Mouse (Mus musculus) frontal cortex, postnatal 14 days (tissue): ENCODE measurements around the gene Fntb.

ENCODE experiments used
- DNase-seq, 2 experiments: peaks; one replicate each; pipeline ENCODE4 v3.0.0; 2022; ENCODE audit warnings: low spot score in 2 of 2

Fntb gene

DNA sequence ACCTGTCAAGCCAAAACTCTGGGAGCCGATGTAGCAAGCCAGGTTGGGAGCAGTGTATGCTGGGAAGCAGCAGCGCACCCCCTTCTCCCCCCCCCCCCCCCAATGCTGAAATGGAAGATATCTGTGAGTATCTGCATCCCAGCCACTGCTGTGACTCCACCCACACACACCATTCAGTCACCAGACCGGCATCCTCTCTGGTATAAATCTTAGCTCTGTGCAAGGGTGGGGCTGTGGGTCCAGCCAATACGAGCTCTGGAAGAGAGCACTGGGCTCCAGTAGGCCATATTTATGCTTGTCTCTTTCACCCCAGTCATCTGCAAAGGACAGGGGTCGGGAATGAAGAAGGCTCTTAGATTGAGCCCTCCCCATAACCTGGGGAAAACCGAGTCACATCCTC lies 155.0 kb downstream of the Fntb start:
- no peak for DNase-seq

DNA sequence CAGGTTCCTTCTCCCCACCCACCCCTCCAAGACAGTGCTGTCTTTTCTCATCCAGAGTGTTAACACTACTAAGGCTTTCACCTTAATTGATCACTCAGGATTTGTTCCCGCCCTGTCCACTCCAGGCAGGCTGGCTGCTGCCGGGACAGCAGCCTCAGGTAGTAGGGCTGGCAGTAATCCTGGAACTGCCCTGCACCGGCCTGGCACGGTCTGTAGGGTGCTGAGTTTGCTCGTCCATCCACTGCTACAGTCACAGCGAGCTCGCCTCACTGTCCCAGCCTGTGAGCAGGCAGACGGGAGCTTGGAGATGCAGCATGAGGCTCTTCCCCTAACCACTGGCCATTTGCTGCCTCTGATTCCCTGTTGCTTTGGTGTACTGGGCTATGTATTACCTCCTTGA lies 155.6 kb downstream of the Fntb start:
- DNase-seq: no peak

DNA sequence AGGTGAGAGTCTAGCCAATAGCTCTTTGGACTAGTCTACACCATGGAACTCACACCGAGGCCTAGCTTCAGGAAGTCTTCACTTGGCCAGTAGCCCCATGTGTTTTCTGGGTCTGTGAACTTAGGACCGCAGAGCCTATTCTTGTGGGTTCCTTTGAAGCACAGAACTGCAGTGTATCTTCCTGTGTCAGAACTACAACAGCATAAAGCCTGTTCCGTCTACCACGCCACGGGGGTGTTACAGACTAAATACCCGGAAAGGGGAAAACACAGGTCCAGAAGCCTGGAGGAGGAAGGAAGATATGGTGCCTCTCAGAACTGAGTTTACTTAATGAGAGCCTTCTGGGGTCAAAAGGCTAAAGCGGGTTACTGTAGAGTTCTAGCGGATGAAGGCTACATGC lies 157.7 kb downstream of the Fntb start:
- no peak for DNase-seq

DNA sequence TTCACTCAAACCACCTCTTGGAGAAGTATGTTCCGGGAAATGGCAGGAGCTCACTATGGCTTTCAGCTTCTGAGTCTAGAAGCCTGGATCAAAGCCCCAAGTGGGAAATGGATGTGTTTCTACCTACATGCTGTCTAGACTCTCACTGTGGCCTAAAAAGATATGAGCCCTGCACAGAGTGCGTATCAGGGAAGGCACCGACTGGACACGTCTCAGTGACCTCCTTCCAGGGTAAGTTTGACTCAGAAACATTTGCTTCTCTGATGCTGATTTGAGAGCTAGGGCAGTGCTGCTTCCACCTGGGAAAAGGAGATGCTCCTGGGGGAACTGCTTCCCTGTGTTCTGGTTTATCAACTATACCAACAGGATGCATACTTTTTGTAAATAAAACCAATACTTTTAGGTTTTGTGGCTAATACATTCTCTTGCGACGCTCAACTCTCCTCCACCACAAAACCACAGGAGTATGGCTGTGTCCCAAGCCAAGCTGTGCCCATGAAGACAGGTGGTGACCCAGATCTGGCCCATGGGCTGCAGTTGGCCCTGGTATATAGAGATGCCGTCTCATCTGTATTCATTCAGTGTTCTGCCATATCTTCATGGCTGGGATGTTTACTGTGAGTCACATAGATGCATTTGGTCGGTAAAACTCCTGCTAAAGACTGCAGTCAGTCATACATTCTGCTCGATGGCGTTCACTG lies 159.7 kb downstream of the Fntb start:
- DNase-seq: no peak

DNA sequence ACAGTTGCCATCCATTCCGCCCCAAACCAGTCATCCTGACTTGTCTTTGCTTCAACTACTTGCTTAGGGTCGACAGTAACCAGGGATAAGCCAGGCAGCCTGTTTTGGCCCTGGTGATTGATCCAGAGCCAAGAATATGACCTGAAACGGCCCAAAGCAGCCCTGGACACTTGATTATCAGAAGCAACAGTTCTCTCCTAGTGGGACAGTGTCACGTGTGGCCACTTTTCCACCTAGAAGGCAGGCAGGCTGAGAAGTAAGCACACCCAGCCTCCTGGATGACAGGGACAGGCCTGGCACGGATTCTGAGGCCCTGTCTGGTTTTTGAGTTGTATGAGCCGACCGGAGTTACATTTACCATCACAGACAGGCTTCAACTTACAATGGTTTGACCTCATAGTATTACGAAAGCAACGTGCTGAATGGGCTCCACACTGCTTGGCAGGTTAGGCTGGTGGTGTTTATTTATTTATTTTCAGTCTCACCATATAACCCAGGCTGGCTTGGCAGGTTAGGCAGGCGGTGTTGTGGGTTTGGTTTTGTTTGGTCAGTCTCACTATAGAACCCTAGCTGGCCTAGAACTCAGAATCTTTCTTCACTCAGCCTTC lies 161.1 kb downstream of the Fntb start:
- no peak for DNase-seq

DNA sequence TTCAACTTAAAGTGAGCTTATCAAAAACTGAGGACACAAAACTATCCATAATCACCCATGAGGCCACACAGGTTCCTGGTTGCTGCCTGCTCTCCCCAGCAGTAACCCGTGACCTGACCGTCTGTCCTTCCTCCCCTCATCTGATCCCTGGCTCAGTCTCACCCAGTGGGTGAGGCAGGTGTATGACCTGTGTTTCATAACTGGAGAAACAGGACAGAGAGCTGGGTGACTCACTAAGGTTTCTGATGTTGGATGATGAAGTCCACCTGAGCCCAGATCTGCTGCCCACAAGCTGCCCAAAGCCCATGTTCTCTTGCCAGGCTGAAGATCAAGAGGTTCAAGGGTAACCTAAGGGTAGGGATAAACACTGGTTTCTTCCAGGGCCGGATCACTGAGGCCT lies 161.6 kb downstream of the Fntb start:
- DNase-seq: no peak

DNA sequence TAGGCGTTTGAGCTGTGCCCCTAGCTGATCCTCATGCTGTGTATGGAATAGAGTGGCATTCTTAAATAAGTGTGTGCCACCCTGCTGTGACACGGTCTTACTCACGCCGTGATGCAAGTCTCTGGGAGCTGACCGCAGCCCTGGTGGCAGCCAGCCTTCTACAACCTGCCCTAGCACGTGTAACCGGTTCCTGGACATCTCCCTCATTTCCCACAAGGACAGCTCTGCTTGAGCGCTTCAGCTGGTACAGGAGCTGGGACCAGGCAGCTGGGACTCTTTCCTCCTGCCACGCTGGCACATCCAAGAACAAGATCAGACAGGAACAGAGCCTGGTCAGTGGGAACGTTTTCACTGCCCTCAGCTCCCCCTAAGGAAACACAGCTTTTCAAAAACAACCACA lies 162.2 kb downstream of the Fntb start:
- no peak for DNase-seq

DNA sequence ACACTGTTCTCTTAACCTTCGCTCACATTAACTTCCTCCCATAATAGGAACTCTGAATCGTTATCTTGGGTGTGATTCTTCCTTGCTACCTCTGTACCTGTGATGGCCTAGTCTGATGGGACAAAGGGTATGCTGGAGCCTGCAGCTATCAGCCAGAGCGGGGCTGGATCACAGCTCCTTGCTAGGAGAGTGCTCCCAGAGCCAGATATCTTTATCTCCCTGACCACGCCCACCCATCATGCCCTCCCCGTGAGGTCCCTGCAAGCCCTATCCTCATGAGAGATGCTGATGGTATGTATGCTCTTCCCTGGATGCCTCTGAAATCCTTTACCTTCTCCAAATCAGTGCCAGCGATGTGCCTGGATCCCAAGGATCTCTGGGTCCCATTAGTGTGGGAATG lies 164.8 kb downstream of the Fntb start:
- DNase-seq: no peak

DNA sequence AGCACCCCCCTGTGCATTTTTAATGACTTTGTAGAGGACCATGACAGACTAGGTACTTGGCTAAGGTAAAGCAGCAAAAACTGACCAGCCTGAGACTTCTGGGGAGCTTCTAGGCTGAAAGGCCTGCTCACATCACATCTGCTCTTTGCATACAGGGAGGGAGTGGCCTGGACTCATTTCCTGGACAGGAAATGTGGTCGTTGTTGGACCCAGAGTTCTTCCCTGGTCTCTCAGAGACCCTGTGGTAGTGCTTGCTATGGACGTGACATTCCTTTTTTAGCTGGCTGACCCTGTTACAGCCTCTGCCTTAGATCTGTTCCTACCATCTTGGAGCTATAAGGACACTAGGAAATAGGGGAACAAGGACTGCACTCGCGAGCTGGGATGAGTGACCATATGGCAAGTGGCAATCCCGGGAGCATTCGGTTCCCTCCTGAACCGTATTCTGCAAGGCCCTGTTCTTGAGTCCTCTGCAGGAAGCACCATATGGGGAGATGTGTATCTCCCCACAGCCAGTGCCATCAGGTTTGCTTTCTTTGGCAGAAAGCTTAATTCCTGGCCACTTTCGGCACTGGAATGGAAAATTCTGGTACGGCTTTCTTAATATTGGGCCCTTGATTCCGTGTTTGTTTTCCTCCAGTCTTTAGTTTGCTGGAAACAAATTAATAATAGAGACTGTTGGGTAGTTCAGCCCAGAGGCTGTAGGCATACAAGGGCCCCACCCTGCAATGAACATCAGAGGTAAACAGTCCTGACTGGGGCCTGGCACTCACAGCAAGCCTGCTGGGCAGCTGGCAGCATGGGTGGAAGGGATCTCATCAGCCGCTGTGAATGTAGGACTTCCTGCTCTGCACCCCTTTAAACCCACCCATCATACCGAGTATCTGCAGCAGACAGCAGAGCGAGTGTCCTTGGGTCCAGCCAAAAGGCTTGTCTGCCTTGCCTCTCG lies 166.6 kb downstream of the Fntb start:
- DNase-seq: no peak

DNA sequence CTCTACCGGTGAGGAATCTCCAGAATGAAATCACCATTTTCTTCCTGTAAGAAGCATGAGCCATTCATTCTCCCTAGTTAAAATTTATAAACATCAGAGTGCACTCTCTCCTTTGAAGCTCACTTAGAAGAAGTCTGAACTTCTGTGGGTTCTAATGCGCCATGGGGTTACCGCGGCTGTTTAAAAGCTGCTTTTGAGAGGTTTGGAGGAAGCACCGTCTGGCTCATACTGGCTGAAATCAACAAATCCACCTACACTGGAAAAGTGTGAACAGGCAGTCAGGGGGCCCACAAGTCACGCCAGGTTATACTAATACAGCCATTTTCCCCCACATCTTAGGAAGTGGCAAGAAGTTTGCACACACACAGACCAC lies 167.3 kb downstream of the Fntb start:
- DNase-seq: no peak

DNA sequence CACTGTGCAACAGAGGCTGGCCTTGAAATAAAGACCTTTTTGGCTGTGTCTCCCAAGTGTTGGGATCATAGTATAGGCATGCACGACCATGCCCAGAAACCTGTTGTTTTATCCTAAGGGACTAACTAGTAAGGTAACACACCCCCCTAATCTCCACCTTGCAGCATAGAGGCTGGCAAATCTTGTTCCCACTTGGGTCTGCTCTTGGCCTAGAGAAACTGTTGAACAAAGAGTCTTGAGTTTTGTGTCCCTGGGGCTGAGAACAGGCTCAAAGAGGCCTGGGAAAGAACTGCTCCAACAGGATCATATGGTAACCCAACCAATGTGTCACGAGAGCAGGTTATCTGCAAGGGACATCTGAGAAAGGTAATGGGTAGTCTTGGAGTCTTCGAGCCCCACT lies 169.0 kb downstream of the Fntb start:
- no peak for DNase-seq

DNA sequence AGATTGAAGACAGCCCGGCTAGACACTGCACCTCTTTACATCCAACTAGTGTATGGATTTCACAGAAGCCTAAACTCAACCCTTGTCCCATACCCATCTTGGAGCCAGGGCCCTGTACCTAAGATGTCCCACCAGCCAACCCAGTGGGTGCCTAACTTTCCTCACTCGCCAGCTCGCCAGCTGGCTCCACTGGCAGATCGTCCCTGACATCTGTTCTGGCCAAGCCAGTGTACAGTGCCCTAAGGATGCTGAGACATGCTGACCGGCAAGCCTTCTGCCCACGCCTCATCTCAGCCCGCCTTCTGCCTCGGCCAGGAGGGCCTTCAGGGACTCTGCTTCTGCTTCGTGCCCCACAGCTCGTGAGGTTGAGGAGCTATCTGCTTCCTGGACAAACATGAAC lies 170.8 kb downstream of the Fntb start:
- no peak for DNase-seq

DNA sequence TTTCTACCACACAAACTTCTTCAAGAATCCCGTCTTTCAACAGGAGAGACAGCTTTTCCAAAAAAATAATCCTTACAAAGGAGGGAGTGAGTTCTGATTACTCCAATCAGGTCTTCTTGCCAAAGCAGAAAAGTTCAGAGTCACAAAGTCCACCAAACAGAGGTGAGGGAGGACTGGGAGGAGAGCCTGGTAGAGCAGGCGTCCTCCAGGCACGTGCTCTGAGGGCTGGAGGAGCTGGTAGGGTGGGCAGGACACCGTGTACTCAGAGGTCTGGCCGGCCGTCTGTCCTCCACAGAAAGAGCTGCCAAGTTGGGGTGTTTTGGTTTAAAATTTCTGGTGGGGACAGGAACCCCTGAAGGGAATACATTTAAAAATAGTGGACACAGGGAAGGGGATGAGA lies 172.6 kb downstream of the Fntb start:
- DNase-seq: no peak

DNA sequence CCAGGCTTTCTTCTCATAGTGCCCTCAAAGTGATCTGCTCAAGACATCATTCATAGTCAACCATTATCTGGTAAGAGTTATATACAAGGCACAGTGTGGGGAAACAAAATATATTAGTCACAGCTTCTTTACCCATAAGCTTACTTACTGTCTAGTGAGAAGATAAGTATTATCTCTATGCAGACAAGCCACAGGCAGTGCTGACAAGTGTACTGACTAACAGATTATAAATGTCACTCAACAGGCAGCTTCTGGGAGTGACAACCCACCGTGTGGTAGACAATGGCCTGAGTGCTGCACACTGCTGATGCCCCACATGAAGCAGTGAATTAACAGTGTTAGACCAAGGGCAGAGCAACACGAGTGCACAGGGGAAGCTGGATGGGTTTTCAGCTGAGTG lies 176.1 kb downstream of the Fntb start:
- DNase-seq: no peak

DNA sequence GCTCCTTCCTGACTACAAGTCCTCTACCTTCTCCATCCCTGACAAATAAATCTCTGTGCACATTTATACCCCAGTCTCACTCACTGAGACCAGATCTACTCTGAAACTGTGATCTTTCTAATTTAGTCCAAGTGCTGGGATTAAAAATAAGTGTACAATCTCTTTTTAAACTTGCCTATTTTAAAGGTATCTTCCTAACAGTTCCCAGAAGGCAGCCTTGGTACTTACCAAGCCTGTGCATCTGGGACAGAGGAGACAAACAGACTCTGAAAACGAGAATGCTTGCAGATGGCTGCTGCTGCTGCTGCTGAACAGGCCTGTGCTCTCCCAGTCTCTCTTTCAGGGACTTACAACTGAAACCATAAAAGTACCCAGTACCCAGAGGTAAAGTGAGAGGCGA lies 177.1 kb downstream of the Fntb start:
- DNase-seq: no peak

DNA sequence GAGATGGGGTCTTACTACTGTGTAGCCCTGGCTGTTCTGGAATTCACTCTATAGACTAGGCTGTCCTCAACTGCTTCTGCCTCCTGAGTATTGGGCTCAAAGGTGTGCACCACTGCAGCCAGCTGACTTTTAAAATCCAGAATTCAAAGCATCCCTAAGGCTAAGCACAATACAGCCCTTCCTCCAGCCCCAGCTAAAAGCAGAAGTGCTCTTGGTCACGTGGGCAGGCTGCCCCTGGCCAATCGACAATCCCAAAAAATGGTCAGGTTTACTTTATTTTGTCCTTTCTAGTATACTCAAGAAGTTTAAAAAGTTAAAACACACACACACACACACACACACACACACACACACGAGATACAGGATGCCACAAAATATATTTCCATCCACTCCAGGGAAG lies 177.7 kb downstream of the Fntb start:
- no peak for DNase-seq

DNA sequence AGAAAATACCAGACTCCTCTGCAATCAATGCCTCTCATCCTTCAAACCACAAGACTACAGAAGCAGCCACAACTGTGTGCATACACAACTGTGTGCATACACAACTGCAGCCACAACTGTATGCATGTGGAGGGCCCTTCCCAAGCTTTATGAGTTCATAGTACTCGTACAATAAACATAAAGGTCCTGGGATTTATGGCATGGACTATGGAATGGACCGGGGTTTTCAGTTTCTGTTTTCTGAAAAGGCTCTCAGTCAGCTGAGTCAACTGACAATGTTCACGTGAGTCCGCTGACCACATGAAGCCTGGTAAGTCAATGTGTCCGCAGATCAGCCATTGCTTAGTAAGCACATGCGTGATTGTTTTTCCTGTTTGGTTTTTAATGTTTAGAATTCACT lies 178.1 kb downstream of the Fntb start:
- DNase-seq: no peak

DNA sequence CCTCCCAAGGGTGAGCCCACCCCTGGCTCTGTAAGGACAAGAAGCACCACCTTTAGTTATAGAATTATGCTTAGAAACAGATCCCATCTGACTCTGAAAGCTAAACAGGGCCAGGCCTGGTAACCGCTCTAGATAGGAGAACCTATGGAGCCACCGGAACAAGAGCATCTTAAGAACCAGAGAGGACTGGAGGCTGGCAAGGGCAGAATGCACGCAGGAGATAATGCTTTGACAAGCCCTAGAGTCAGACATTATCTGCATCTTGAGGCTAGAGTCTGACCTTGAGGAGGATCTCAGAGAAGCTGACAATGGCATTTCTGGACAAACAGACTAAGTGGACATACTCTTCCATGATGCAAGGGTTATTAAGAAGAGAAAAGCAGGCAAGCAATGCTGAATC lies 182.1 kb downstream of the Fntb start:
- no peak for DNase-seq

DNA sequence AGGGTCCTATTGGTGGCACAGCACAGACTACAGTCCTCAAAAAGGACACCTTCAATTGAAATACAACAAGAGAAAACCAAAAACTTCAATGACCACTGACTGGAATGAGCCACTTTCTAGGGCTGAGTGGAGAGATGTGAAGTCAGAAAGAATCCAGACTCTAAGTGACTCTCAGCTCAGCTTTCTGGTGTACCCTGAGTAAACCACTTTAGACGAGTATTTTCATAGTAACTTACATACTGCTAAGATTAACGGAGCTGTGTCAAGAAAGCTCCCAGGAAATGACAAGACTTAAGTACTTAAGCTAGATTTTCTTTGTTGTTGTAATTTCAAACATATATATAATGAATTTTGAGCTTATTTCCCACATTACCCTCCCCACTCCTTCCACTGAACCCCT lies 182.8 kb downstream of the Fntb start:
- no peak for DNase-seq

DNA sequence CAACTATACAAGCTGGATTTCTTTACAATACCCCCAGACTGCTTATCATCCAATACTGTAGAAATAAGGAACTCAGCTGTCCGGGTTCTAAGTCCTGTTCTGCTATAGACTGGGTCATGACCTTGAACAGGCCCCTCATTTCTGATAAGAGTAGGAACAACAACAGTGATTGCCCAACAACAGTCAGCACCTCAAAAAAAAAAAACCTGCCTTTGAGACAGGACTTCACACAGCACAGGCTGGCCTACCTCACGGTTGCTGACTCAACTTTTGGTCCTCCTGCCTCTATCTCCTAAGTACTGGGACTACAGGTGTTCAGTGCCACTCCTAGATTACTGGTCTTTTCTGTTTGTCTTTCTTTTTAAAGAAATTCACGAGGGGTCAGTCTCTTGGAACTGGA lies 183.4 kb downstream of the Fntb start:
- DNase-seq: no peak

DNA sequence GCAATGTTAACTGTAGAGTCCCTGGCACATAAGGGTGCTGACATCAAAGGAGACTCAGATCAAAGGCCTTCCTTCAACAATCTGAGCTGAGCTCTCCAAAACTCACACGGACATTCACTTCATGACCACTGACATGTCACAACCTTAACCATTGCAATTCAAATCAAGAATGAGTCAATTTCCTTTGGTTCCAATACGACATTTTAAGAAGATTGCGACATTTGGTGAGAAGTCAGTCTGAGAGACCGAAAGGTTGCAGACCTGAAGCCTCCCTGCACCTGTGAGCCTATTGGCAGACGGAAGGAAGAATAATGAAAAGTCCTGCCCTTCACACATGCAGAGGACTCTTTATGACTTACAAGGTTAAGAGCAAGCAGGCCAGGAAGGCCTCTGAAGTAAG lies 184.9 kb downstream of the Fntb start:
- DNase-seq: no peak

DNA sequence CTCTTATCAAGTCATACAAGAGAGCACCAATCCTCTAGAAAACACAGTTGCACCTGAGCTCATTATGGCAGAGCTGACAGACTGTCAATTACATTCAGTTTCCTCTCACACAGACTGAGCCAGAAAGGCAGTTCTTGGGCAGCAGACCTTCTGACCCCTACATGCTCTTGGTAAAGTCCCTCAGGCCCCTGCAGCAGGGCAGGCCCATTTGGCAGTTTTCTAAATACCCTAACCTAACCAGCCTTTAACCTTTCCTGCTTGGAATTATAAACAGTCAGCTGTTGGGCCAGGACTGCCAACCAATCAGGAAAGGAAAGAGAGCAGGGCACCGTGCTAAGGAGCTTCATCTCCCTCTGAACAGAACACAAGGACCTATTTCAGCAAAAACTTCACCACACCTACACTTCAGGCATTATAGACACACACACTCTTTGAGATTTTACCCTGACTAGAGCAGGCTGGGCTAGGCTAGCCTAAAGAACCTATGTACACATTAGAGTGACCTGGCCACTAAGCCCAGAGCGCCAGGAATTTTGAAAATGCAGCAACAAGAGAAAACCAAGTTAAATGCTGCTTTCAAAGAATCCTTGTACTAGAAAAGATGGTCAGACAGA lies 188.5 kb downstream of the Fntb start:
- DNase-seq: no peak
